Mouse (Mus musculus) embryonic facial prominence, embryonic 14.5 days (tissue): Measurements from ENCODE around the gene Gse1. TPM values are rescaled to one million over a fixed set of nuclear protein-coding genes. Genes with fewer than 3 reads are reported as not detected.

Experiments
- ATAC-seq: fragments of 200-750 bp; cut with Nextera tagmentation; 2 replicates; pipeline ENCODE4 v1.8.0; 2017; ENCODE audit warnings: low read depth, moderate number of reproducible peaks, moderate TSS enrichment
- DNase-seq: peaks from one replicate; pipeline ENCODE4 v3.0.0-alpha.2; 2015; ENCODE audit warnings: low spot score
- H3K27ac ChIP-seq: fragments of 300-500 bp; sonication (generic); replicated peaks from 2 replicates; pipeline ENCODE4 v1.5.1; 2014; ENCODE audit warnings: low read depth, mild to moderate bottlenecking, low read length, moderate library complexity
- H3K27me3 ChIP-seq: fragments of 300-500 bp; sonication (generic); replicated peaks from 2 replicates; pipeline ENCODE4 v1.6.1; 2014; ENCODE audit warnings: low read length; ENCODE audit not compliant: control insufficient read depth, insufficient read depth
- H3K36me3 ChIP-seq: fragments of 300-500 bp; sonication (generic); 2 replicates; pipeline ENCODE4 v1.6.1; 2014; ENCODE audit warnings: low read length, mixed read lengths; ENCODE audit not compliant: control insufficient read depth, insufficient read depth
- H3K4me1 ChIP-seq: fragments of 300-500 bp; sonication (generic); 2 replicates; pipeline ENCODE4 v1.6.1; 2014; ENCODE audit warnings: antibody characterized with exemption, low read length; ENCODE audit not compliant: control insufficient read depth, insufficient read depth
- H3K4me2 ChIP-seq: fragments of 300-500 bp; sonication (generic); 2 replicates; pipeline ENCODE4 v1.6.1; 2014; ENCODE audit warnings: low read depth, mild to moderate bottlenecking, low read length, moderate library complexity, mixed read lengths
- H3K4me3 ChIP-seq: fragments of 300-500 bp; sonication (generic); 2 replicates; pipeline ENCODE4 v1.5.1; 2014; ENCODE audit warnings: low read depth, mild to moderate bottlenecking, low read length
- H3K9ac ChIP-seq: fragments of 300-500 bp; sonication (generic); 2 replicates; pipeline ENCODE4 v1.6.1; 2014; ENCODE audit warnings: low read depth, mild to moderate bottlenecking, low read length, moderate library complexity, mixed read lengths
- H3K9me3 ChIP-seq: fragments of 300-500 bp; sonication (generic); 2 replicates; pipeline ENCODE4 v1.6.1; 2016; ENCODE audit warnings: low read length; ENCODE audit not compliant: control insufficient read depth
- WGBS: fragments of 180-500 bp; shearing (Covaris S2); extraction: QIAGEN DNeasy Blood & Tissue Kit; methylation state at CpG from one replicate; pipeline ENCODE4 v1.1.7; 2014; 5-methylcytosine and 5-hydroxymethylcytosine counted together
- polyA plus RNA-seq: library from polyadenylated mRNA; unstranded; fragments of >200 nt; fragmentation: Nextera tagmentation; extraction: Ambion mirVana; gene quantifications from 2 replicates; pipeline ENCODE4 v1.2.1, GENCODE M21; 2014

Gse1 gene
- polyA plus RNA-seq, 1 experiment from 2014 or later = 8.7 TPM

DNA sequence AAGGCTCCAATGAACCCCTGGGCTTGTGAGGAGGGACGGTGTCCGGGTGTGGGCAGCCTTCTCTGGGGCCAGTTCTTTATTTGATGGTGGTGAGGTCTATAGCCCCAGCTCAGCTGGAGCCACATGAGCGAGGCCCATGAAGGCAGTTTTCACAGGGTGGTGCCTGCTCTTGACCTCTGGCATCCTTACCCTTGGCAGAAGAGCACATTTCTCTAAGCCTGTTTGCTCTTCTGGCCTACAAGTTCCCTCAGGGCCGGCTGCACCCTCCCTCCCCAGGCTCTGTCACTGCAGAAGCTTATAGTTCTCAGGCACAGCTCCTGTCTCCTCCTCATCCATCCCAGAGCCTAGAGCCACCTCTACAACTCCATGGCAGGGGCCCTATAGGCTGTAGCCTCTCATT is 186.0 kb downstream of the Gse1 start:
- 87% methylated on average over 3 of the region's 4 CpGs for WGBS
- no peak overlapping the region for H3K4me3 ChIP-seq
- no peak overlapping the region for H3K9ac ChIP-seq

DNA sequence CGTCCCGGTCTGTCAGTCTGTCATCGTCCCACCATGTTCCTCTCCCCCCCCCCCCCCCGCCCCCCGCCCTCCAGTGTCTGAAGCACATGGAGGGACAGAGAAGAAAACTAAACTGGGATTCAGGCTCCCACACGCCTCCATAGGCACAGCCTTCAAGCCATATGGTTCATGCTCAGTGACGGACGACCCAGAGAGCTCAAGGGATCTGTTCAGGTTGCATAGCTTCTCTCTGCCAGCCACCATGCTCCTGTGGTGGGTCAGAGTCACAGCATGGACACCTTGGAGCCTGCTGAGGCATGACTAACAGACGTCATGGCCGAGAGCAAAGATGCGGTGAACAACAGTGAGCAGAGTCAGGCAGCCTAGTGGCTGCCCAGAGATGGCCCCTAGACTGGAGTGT is 187.2 kb downstream of the Gse1 start:
- Histone ChIP-seq H3K27ac (peak overlapping the region; percentile 88), H3K4me2 (no peak overlapping the region), H3K36me3 (no peaks in the 10 kb centered on the region), H3K27me3 (no peaks in the 10 kb centered on the region), H3K4me1 (peaks cover 46% of the 10 kb centered on the region), H3K9ac (no peak overlapping the region), H3K9me3 (no peaks in the 10 kb centered on the region), H3K4me3 (no peak overlapping the region)
- DNase-seq (no peak), ATAC-seq (no peak)
- WGBS = 57% methylated on average over 9 of the region's 11 CpGs

More for the DNA sequence above, 186.0 kb downstream of the Gse1 start:
- no peak for DNase-seq
- Histone ChIP-seq H3K4me2 (no peak overlapping the region), H3K4me1 (peaks cover 37% of the 10 kb centered on the region), H3K27ac (no peak overlapping the region), H3K27me3 (no peaks in the 10 kb centered on the region), H3K36me3 (no peaks in the 10 kb centered on the region), H3K9me3 (no peaks in the 10 kb centered on the region)
- no peak for ATAC-seq

DNA sequence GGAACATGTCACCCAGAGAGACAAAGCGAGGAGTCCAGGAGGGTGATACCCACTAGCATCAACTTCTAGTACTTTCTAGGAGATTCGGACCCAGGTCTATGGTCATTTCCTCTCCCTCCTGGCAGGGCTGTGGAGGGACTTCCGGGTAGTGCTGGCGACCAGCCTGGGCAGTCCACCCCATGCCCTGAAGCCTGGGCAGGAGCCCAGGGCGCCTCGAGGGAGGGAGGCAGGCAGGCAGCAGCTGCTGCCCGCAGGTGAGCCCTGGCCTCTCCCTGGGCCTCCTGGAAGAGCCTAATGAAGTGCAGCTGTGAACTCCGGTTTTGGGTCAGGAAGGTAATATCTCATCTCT is 187.9 kb downstream of the Gse1 start:
- Histone ChIP-seq H3K27me3 (no peaks in the 10 kb centered on the region), H3K4me3 (no peak overlapping the region)
- WGBS = 15% methylated on average over 8 of the region's 8 CpGs

DNA sequence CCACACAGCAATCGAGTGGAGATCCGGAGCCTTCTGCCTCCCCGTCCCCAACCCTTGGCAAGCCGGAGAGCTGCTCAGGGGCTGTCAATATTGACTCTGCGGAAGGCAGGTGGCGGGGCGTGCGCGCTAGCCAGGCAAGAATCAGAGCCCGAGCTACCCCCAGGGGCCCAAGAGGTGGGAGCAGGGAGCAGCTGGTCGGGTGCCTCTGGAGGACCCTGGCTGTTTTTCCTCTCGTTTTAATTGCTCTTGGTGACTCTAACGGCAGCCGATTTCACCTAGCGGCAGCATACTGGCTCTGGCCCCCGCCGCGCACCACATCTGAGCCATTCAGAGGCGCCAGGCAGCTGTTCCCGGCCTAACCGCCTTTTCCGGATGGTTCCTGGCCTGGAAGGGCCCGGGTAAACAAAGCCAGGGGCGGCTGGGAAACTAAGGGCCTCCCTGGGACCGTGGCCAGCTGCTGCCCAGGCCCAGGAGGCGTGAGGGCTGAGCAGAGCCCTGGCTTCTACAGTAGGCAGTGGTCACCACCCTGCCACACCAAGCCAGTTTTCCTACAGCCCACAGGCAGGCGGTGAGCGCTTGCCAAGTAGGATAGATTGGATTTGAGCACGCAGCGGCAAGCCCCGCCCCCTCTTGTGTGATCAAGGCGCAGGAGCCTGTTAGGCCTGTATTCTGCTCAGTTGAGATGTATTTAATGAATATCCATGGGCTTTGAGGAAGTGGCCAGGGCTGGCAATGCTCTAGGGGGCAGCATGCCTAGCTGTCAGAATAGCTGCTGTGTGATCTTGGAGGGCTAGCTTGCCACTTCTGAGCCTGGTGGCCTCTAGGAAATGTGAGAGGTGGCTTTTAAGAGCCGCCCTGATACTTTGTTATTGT is 188.5 kb downstream of the Gse1 start:
- H3K27ac ChIP-seq = peak overlapping the region; percentile 88
- no peaks in the 10 kb centered on the region for H3K36me3 ChIP-seq
- peak; percentile 87 for ATAC-seq
- 5% methylated on average over 30 of the region's 33 CpGs for WGBS
- DNase-seq = peak; percentile 96
- H3K4me1 ChIP-seq = peaks cover 56% of the 10 kb centered on the region
- H3K9me3 ChIP-seq = no peaks in the 10 kb centered on the region
- no peaks in the 10 kb centered on the region for H3K27me3 ChIP-seq
- H3K4me3 ChIP-seq = 0 out of 2 replicates have a peak overlapping the region, but pooled peaks have one; percentile 6
- H3K9ac ChIP-seq = no peak overlapping the region; the same call in 1 of the 2 replicates
- H3K4me2 ChIP-seq = peak overlapping the region; percentile 42

More for the DNA sequence above, 187.9 kb downstream of the Gse1 start:
- H3K36me3 ChIP-seq = no peaks in the 10 kb centered on the region
- peak overlapping the region; percentile 88 for H3K27ac ChIP-seq
- H3K4me1 ChIP-seq = peaks cover 52% of the 10 kb centered on the region
- DNase-seq = no peak
- no peaks in the 10 kb centered on the region for H3K9me3 ChIP-seq
- H3K9ac ChIP-seq = no peak overlapping the region
- no peak; the same call in 1 of the 2 replicates for ATAC-seq
- H3K4me2 ChIP-seq = peak overlapping the region; percentile 42

DNA sequence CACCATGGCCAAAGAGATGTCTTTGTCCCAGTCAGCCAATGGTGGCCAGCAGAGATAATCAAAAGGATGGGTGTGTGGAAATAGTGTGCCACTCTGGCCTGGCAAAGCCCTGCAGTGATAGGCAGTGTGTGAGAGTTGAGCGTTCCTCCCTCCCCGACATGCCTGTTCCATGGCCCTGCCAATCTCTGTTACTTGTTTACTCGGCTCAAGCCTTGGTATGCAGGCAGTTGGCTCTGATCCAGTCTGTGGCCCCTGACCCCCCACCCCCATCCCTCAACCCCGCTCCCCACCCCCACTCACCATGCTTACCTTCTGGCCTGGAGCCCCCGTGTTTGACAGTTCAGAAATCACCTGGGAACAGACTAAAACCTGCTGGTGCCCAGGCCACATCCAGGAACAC is 189.9 kb downstream of the Gse1 start:
- Histone ChIP-seq H3K27me3 (no peaks in the 10 kb centered on the region), H3K4me3 (no peak overlapping the region), H3K4me1 (peaks cover 54% of the 10 kb centered on the region), H3K4me2 (no peak overlapping the region), H3K27ac (no peak overlapping the region), H3K9me3 (no peaks in the 10 kb centered on the region), H3K9ac (no peak overlapping the region), H3K36me3 (no peaks in the 10 kb centered on the region)
- WGBS = 50% methylated on average over 5 of the region's 5 CpGs
- ATAC-seq = no peak
- no peak for DNase-seq

DNA sequence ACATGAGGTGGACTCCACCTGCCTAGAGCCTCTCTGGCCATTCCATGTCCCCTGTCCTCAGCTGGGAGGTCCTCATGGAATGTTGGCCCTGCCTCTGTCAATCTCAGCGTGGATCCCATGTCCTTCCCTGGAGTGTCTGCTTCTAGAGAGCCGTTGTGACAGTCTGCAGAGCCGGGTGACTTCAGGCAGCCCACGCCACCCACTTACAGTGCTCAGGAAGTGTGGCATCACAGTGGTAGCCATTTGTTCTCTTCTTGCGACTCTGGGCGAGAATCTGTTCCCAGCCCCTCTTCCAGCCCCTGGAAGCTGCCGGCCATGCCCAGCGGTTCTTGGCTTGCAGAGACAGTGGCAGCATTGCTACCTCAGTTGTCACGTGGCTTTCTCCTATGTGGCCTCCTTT is 191.4 kb downstream of the Gse1 start:
- no peak overlapping the region for H3K4me2 ChIP-seq
- 84% methylated on average over 9 of the region's 9 CpGs for WGBS
- H3K9ac ChIP-seq = no peak overlapping the region
- H3K36me3 ChIP-seq = no peaks in the 10 kb centered on the region
- H3K27ac ChIP-seq = no peak overlapping the region
- H3K4me3 ChIP-seq = no peak overlapping the region
- DNase-seq (no peak), ATAC-seq (no peak)
- H3K4me1 ChIP-seq = peaks cover 69% of the 10 kb centered on the region
- H3K9me3 ChIP-seq = no peaks in the 10 kb centered on the region
- no peaks in the 10 kb centered on the region for H3K27me3 ChIP-seq

DNA sequence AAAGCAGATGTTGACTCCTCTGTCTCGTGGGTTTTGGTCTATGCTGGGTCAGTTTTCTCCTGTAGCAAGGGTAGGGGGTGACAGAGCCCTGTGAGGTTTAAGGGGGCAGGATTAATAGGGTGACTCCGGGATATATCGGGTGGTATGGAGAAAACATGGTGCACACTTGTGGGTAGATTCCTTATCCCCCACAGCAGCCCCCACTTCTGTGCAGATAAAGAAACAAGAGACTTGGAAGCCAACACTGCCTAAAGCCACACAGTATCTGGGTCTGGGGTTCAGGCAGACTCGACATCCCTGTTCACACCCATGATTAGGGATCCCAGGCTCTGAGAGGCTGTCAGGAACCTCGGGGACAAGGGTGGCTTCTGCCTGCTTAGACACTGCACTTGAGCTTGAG is 192.0 kb downstream of the Gse1 start:
- H3K9ac ChIP-seq = no peak overlapping the region

DNA sequence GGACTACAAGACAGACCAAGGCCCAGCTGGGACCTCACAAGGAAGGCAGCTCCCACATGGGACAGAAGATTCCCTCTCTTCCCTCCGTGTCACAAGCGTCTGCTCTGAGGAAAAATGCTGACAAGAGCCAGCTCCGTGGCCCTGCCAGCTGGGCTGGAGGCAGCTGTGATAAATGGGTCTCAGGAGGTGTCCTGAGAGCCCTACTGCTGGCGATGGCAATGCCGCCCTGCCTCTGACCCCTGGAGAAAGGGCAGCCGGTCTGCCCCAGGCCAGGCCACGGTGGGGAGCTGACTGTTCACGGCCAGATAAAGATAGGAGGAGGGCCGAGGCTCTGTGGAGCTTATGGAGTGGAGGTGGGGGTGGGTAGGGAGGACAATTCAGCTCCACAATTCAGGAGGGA is 193.4 kb downstream of the Gse1 start:
- 40% methylated on average over 7 of the region's 9 CpGs for WGBS
- H3K27ac ChIP-seq = no peak overlapping the region
- no peaks in the 10 kb centered on the region for H3K27me3 ChIP-seq
- no peak overlapping the region for H3K4me3 ChIP-seq
- peaks cover 76% of the 10 kb centered on the region for H3K4me1 ChIP-seq
- ATAC-seq (no peak), DNase-seq (no peak)
- no peak overlapping the region for H3K4me2 ChIP-seq
- H3K36me3 ChIP-seq = no peaks in the 10 kb centered on the region
- no peak overlapping the region for H3K9ac ChIP-seq
- H3K9me3 ChIP-seq = no peaks in the 10 kb centered on the region

More for the DNA sequence above, 192.0 kb downstream of the Gse1 start:
- Histone ChIP-seq H3K9me3 (no peaks in the 10 kb centered on the region), H3K36me3 (no peaks in the 10 kb centered on the region), H3K4me1 (peaks cover 75% of the 10 kb centered on the region), H3K4me2 (no peak overlapping the region), H3K4me3 (no peak overlapping the region), H3K27me3 (no peaks in the 10 kb centered on the region), H3K27ac (no peak overlapping the region)
- ATAC-seq (no peak), DNase-seq (no peak)
- WGBS = 76% methylated on average over 4 of the region's 5 CpGs

DNA sequence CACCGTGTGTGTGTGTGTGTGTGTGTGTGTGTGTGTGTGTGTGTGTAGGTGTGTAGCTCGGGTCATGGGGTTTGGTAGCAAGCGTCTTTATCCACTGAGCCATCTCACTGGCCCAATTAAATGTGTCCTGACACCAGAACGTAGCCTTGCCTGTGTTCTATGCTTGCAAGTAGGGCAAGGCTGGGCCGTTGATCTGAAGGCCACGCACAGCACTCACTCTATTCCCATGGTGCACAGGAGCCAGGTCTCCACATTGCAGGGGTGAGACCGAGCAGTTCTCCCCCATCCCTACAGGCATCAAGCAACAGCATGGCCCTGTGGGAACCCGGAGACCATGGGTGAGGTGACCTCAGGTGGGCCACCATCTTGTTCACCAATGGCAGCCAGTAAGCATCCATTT is 194.0 kb downstream of the Gse1 start:
- no peak overlapping the region for H3K4me2 ChIP-seq
- no peak overlapping the region for H3K4me3 ChIP-seq
- DNase-seq (no peak), ATAC-seq (no peak)
- H3K9ac ChIP-seq = no peak overlapping the region
- no peaks in the 10 kb centered on the region for H3K27me3 ChIP-seq
- no peak overlapping the region for H3K27ac ChIP-seq
- 87% methylated on average over 8 of the region's 8 CpGs for WGBS
- H3K4me1 ChIP-seq = peaks cover 76% of the 10 kb centered on the region
- no peaks in the 10 kb centered on the region for H3K9me3 ChIP-seq
- H3K36me3 ChIP-seq = no peaks in the 10 kb centered on the region
